Mouse (Mus musculus): Measurements from ENCODE around the gene Rnf114.

The Rnf114 gene

DNA sequence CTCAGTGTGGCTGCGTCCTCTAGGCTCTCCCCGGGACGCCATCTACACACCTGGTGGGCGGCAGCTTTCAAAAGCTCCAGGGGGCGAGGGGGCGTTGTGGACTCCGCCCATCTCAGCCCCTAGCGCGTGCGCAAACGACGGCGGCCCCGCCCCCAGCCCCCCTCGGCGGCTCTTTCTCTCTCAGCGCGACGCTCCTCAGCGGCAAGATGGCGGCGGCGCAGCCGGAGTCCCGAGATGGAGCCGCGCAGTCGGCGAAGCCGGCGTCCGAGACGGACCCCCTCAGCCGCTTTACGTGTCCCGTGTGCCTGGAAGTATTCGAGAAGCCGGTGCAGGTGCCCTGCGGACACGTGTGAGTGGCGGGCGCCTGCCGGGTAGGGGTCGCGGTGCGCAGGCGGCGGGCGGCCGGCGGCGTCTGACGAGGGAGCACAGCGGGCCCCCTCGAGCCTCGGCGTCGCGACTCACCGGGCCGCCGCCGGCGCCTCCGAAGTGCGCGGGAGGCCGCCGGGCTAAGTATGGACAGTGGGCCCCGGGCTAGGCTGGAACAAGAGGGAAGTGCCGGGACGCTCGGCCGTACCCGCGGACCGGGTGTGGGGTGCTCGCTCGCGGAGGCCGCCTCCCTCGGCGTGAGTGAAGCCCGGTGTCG, 10.9 kb downstream of the Rnf114 start:
- in situ Hi-C loops (cut with MboI, MseI), result loop anchor here (5.0 kb wide), 1 partner anchor 441 kb away; the partner anchor contains the start of gene Znfx1

DNA sequence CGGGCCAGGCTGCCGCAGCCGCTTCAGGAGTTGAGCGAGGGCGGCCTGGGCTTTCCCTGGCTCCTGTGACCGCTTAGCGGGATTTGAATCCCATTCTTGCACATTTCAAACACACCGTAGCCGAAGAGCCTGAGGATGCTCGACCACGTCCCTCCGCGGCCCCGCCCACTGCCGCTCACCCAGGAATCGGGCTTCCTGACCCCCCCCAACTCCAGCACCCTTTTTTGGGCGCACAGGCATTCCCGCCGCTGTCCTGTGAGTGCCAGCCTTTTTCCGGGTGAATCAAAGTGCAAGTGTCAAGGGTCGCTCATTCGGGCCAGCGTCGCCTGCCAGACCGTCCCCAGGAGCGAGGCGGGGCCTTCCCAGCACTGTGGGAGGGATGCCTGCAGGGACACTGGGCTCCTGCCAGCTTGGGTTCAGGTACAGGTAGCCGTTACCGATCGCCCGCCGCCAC, 11.5 kb downstream of the Rnf114 start:
- in situ Hi-C loops (cut with MboI, MseI), result loop anchor here (5.0 kb wide), 1 partner anchor 442 kb away; the partner anchor contains the start of gene Znfx1

DNA sequence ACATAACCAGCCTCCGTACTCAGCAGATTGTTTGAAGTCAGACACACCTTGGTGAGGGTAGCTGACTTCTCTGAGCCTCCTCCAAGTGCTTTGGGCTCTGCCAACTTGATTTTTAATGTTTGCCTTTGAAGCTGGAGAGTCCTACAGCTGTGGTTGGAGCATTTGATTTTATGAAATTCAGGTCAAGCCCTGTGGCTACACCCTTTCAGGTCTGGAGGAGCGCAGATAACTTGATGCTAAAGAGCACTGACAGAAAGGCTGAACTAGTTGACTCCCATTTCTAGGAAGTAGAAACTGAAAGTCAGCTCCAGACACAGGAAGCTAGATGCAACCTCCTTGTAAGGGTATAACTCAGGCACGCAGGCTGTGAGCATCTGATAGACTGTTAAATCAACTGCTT, 12.7 kb downstream of the Rnf114 start:
- in situ Hi-C loops (cut with MboI, MseI), result no loop called here

DNA sequence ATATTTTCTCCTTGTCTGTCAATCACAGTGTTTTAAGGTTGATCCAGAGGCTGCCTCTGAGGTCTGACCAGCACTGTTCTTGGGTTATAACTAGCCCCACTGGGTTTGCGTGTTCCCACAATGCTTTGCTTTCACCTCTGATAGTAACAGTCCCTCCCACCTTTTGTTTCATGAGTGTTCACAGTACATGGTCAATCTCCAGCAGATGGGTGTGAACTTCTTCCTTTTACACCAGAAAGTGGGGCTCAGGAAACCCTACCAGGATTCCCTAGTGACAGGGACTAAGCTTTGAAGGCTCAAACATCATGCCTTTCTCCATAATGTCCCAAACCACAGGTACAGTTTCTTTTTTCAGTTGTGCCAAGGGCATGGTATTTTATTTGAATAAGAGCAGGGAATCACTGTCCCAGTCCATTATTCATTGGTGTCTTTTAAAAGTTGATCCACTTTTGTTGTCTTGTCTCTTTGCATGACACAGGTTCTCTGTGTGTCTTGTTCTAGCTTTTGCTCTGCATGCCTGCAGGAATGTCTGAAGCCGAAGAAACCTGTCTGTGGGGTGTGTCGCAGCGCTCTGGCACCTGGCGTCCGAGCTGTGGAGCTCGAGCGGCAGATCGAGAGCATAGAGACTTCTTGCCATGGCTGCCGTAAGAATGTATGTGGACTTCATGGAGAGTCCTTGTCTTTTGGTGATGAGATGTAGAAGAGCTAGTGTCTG, 14.3 kb downstream of the Rnf114 start:
- in situ Hi-C loops (cut with MboI, MseI), result no loop called here

DNA sequence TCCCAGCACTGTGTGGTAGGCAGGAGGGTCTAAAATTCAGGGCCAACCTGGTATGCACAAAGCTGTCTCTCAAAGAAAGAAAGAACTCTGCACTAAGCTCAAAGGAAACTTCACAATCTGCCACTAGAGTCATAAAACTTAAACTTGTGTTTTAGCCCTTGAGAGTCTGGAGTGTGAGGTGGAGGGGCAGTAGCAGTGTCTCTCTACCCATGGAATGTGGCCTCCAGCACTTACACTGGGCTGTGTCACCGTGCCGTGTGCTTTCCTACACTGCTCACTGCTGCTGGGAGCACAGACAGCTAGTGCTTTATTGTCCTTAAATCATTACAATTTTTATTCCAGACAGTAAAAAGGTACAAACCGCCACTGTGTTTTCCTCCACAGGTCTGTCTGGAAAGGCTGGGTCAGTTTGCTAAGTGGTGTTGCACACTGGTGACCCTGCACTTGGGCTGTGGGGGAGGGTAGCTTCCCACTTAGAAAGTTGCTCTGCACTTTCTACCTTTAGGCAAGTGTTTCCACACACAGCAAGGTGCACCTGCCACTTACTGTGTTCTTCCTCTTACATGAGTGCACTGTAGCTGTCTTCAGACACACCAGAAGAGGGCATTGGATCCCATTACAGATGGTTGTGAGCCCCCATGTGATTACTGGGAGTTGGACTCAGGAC, 15.4 kb downstream of the Rnf114 start:
- in situ Hi-C loops (cut with MboI, MseI), result no loop called here

DNA sequence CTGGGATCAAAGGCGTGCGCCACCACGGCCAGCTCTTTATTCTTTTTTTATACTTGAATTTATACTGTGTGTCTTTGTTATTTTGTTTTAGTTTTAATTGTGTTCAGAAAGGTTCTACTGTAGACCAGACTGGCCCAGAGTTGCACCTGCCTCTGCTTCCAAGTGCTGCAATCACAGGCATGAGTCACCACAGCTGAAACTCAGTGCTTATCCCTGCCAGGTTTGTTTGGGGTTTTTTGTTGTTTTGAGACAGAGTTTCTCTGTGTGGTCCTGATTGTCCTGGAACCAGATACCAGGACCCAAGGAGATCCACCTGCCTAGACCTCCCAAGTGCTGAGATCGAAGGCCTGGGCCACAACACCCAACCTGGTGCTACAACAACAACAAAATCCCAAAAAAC, 16.1 kb downstream of the Rnf114 start:
- in situ Hi-C loops (cut with MboI, MseI), result no loop called here

DNA sequence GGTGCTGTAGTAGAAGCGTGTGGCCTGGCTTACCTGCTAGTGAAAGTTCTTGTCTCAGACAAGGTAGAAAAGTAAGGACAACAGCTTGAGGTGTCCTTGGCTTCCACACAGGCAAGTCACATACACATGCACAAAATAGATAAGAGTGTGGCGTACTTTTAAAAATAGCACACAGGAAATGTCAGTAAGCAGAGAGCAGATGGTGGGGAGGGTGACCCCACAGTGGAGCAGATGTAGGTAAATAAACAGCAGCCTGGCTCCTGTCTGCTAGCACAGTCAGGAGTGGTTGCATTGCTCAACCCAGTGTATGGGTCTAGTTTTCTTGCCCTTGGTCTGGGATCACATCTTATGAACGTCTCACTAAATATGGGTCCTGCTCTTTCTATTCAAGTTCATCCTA, 18.0 kb downstream of the Rnf114 start:
- in situ Hi-C loops (cut with MboI, MseI), result no loop called here

DNA sequence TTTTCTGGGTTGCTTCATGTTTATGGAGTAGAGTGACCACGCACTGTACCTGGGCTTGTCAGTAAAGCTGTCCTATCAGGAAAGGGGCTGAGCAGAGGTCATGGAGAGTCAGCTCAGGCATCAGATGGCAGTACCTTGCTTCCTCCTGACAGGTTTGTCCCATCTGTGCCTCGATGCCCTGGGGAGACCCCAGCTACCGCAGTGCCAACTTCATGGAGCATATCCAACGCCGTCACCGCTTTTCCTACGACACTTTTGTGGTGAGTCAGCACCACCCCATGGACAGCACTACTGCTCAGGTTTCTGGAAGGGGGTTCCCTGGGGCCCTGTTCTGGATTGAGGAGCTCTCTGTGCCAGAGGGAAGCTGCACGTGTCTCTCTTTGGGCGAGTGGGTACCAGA, 19.9 kb downstream of the Rnf114 start:
- in situ Hi-C loops (cut with MboI, MseI), result no loop called here

DNA sequence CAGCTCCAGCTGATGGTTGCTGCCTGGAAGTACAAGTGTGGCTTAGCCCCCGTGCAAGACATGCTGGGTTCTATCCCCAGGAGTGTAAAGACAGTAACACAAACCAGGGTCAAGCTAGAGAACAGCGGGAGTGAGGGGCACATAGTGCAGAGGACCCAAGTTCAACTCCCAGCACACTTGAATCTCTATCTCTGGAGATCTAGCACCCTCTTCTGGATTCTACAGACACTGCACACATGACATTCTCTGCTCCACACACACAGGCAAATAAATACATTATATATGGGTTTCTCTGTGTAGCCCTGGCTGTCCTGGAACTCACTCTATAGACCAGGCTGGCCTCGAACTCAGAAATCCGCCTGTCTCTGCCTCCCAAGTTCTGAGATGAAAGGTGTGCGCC, 20.5 kb downstream of the Rnf114 start:
- in situ Hi-C loops (cut with MboI, MseI), result no loop called here

DNA sequence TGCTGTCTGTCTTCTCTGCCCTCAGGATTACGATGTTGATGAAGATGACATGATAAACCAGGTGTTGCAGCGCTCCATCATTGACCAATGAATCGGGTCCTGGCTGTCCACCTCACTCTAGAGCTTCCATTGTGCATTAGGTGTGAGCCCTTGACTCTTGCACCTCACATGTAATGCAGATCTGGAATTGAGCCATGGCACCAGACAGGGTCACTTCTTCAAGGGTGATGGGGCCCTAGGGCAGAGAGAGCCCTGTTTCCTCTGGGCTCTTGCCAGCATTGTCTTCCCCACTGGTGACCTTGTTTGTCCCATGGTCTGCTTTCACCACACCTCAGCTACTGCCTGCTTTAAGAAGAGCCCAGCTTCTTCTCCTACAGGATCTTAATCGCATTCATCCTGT, 22.2 kb downstream of the Rnf114 start:
- in situ Hi-C loops (cut with MboI, MseI), result no loop called here

DNA sequence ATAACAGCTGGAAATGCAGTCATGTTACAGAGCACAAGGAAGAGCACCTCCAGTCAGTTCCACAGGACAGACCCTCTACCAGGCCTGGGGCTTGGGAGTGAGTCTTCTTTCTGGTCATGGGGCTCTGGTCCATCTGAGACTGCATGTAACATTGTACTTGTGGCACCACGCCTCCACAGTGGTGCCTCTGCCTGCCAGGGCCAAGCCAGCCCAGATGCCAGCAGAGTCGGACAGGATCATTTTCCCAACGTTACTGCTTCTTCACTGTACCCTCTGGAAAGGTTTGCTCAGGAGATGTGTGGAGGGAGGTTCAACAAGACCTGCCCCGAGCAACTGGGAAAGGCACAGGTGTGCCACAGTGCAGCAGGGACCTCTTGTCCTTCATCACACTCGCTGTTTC, 23.2 kb downstream of the Rnf114 start:
- in situ Hi-C loops (cut with MboI, MseI), result no loop called here

DNA sequence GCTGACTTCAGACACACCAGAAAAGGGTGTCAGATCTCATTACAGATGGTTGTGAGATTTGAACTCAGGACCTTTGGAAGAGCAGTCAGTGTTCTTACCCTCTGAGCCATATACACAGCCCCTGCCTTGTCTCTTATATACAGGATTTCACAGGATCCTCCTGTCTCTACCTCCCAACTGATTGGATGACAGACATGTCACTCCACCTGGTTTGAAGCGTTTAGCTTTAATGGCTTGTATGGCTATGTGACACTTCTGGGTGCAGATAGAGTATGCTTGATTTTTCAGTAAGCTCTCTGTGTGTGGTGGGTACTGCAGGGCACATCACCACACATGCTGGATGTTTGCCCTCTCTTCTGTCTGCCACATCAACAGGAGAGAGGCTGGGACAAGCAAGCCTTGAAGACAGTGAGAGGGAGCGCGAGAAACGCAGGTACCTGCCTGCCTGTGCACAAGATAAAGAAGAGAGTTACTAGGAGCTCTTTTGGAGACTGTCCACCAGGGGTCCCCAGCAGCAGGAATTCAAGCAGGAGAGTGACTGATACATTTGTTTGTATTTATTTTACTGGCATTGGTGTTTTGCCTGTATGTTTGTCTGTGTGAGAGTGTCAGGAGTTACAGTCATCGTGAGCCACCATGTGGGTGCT, 27.3 kb downstream of the Rnf114 start:
- in situ Hi-C loops (cut with MboI, MseI), result no loop called here

DNA sequence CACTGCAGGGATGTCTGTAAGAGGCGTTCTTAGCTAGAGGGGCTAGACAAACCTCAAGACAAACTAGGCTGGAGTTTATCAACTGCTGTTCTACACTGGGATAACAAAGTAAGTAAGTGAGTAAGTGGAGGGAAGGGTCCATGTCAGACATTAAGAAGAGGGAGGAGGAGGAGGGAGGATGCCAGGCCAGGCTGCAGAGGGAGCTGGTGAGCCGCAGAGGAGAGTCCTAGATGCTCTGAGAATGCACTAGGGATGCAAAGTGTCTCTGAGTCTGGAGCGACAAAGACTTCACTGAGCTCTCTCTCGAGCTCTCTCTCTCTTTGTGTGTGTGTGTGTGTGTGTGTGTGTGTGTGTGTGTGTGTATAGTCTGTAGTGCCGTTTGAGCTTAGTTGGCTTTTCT, 35.8 kb downstream of the Rnf114 start:
- in situ Hi-C loops (cut with MboI, MseI), result no loop called here

DNA sequence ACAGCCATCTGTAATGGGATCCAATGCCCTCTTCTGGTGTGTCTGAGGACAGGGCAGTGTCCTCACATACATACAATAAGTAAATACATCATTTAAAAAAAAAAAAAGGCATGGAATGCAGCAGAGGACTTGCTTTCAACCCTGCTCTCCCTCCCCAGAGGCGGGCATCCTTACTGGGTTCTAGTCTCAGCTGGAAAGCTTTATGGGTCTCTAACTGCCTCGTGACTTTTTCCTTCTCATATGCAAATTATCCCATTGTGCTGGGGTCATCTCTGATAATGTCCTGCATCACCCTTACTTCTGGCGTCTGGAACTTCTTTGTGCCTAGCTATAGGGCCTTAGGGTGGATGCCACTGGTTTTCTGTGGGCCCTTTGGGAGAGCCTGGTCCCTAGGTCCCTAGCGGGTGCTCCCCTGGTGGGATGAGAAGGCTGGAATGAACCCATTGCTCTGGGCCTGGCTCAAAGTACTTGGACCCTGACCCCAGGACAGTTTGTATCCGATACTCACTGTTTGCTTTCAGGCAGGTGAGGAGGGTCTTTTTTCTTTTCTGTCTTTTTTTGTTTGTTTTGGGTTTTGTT, 37.6 kb downstream of the Rnf114 start:
- in situ Hi-C loops (cut with MboI, MseI), result loop anchor here (5.0 kb wide), 2 partner anchors 72 to 367 kb away; no protein-coding TSS in a partner anchor

DNA sequence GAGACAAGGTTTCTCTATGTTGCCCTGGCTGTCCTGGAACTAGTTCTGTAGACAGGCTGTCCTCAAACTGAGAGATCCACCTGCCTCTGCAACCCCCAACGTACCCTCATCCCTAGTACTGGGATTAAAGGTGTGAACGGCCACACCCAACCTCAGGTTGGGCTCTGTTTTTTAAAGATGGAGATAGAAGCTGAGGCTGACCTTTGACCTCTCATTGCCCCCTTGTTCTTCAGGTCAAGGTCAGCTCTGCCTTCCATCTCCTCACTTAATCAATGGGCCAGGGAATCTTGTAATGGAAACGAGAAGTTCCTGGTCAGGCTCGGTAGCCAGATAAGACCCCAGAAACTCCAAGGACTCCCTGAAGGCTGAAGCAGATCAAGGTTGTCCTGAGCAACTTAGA, 38.1 kb downstream of the Rnf114 start:
- in situ Hi-C loops (cut with MboI, MseI), result loop anchor here (5.0 kb wide), 2 partner anchors 72 to 367 kb away; no protein-coding TSS in a partner anchor

DNA sequence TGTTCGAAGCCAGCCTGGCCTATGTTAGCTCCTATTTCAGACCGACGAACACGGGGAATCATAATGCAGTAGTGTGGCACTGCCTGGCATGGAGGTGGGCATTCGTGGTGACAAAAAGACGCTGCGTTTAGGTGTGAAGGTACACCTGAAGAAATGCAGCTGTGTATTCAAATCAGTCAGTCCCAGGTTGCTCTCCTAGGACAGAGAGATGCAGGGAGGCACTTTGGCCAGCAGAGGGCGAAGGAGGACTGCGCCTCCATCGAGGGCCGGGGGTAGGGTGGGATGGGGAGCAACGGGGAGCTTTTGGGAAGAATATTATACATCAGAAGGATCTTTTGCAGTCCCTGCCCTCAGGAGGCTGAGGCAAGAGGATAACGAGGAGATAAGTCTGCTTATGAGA, 39.7 kb downstream of the Rnf114 start:
- in situ Hi-C loops (cut with MboI, MseI), result loop anchor here (5.0 kb wide), 2 partner anchors 70 to 365 kb away; no protein-coding TSS in a partner anchor

DNA sequence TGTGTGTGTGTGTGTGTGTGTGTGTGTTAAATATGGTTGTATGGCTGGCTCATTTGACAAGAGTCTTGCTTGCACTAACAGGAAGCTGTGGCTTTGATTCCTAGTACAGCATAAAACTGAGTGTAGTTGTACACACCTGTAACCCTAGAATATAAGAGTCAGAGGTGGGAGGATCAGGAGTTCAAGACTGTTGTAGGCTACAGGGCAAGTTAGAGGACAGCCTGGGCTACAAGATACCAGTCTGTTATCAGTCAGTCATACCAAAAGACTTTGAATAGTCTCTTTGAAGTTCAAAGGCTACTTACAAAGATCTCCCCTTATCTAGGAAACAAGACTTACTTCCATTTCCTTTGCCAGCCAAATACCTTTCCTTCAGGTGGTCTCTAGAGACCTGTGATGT, 41.4 kb downstream of the Rnf114 start:
- in situ Hi-C loops (cut with MboI, MseI), result loop anchor here (5.0 kb wide), 2 partner anchors 68 to 363 kb away; no protein-coding TSS in a partner anchor

DNA sequence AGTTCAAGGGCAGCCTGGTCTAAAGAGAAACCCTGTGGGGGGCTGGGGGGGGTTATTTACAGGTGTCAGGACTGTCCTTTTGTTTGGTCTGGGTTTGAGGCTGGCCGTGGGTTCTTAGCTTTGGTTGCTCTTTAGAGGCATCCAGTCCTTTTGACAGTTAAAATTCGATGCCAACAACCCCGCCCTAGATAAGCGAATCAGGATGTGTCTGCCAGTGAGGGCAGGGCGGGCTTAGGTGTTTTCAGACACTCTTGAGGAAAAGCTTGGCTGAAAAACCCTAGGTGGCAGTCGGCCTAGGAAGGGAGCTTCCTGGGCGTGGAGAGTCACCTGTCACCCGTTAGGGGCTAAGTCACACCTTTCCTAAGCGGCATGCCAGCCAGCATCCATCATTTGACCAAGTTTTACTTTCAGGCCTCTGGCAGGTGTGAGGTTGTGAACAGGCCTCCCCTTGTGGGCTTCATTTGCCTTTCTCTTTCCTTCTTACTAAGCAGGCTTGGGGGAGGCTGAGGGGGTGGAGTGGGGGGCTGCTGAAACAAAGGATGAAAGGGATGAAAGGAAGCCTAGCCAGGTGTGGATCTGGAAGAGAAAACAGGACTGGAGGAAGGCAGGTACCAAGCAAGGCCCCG, 44.0 kb downstream of the Rnf114 start:
- in situ Hi-C loops (cut with MboI, MseI), result no loop called here

DNA sequence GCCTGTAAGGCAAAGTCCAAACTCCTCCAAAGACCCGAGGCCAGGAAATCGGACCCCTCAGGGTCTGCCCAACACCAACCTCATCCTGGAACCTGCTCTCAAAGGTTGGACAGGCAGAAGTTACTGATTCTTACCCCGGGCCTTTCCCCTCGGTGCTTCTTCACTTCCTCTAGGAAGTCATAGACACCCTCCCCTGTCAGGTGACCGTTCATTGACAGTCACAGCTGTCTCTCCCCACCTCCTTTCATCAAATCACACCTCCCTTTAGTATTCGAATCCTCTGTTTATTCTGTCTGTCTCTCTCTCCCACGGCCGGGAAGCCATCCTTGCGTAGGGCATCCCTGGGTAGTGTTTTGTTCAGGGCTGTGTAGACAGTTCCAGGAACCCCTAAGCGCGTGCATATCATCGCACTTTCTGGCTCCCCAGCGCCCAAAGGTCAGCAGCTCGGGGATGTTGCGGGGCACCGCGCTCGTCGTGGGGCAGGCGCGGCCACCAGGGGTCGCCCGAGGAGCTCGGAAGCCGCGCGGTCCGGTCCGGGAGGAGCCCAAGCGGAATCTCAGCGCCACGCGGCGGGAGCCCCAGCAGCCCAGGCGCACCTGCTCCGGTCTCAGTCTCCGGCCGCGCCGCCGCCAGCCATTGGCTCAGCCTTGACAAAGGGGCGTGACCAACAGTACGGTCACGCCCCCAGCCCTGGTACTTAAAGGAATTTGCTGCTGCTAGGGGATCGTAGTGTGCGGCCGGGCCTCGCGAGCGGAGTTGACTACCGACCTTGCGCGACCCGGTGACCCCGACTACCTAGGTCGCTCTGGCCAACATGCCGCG, 45.2 kb downstream of the Rnf114 start, which contains the start of gene Snai1:
Gene Snai1, plus strand, starts transcription at position 720 of the 822 bp plus-strand sequence.
- in situ Hi-C loops (cut with MboI, MseI), result no loop called here

DNA sequence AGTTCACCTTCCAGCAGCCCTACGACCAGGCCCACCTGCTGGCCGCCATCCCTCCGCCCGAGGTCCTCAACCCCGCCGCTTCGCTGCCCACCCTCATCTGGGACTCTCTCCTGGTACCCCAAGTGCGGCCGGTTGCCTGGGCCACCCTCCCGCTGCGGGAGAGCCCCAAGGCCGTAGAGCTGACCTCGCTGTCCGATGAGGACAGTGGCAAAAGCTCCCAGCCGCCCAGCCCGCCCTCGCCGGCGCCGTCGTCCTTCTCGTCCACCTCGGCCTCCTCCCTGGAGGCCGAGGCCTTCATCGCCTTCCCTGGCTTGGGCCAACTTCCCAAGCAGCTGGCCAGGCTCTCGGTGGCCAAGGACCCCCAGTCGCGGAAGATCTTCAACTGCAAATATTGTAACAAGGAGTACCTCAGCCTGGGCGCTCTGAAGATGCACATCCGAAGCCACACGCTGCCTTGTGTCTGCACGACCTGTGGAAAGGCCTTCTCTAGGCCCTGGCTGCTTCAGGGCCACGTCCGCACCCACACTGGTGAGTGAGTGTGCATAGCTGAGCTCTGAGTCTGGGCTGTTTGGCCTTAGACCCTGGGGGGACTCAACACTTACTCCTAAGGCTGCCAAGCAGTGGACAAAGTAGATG, 46.3 kb downstream of the Rnf114 start:
- in situ Hi-C loops (cut with MboI, MseI), result no loop called here
